Mouse (Mus musculus) embryo, embryonic 9.5 days (tissue): ENCODE measurements around the gene Preb.

ENCODE experiments used
- DNase-seq: peaks from one replicate; pipeline ENCODE4 v3.0.0-alpha.2; 2017; ENCODE audit errors: extremely low spot score

Preb gene

DNA sequence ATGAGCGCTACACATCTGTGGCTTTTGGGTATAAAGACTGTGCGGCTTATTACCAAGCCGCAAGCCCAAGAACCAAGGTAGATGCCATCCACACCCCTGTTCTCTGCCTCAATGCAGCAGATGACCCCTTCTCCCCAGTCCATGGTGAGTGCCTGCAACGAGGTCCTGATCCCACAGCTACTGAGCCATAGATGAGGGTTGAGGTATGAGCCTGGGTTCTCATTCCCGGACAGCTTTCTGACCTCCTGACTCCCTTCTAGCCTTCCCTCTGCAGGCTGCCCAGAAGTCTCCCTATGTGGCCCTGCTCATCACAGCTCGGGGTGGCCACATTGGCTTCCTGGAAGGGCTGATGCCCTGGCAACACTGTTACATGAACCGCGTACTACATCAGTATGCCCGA, 5.6 kb downstream of the Preb start:
- no peak for DNase-seq

DNA sequence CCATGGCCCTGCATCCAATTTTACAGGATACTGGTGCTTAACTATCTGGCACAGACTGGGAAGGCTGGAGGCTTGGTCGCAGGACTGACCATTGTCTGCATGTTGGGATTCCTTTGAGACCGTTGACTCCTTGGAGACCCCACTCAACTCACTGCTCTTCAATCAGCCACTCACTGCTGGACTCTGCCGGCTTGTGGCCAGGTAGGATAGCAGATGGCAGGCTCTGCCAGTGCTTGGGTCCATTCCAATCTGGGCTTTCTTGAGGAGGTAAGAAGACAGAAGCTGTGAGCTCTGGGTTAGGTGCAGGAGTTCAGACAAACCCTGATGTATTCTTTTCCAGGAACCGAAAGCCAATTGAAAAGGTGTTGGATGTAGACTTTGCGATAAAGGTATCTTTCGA, 6.1 kb downstream of the Preb start:
- no peak for DNase-seq

GRCm38 (mm10) chr5:30952551-30952950, 7.6 kb downstream of the Preb start:
- DNase-seq, result no peak

DNA sequence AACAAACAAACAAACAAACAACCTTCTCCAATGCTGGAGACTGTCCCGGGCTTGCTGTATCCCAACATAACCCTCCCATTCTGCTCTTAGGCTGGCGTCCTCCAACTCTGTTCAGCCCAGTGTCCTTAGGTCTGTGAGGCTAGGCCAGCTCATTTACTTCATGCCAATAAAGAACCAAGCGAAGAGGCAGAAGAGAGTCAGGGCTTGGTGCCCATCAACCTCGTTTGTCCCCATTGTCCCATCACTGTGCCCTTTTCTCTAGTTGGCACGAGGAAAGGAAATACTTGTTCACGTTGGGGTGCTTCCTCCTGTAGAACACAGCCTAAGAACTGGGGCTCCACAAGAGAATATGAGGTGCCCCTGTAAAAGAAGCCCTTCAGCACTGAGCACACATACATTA, 8.5 kb downstream of the Preb start:
- no peak for DNase-seq

DNA sequence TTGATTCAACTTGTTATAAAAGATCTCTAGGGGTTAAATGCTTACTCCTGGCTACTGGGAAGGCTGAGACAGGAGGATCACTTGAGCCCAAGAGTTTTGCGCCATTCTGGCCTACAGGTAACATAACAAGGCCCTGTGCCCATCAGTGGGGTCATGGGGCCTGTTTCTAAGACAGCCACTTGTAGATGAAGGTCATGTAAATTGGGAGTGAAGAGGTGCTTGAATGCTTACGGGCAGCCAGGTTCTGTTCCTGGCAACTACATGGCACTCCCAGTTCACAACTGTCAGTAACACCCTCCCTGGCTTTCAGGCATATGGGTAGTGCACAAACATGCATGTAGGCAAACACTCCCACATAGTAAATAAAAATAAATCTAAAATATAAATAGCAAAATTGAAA, 9.2 kb downstream of the Preb start:
- no peak for DNase-seq

GRCm38 (mm10) chr5:30950451-30950850, 9.7 kb downstream of the Preb start:
- DNase-seq, result no peak

DNA sequence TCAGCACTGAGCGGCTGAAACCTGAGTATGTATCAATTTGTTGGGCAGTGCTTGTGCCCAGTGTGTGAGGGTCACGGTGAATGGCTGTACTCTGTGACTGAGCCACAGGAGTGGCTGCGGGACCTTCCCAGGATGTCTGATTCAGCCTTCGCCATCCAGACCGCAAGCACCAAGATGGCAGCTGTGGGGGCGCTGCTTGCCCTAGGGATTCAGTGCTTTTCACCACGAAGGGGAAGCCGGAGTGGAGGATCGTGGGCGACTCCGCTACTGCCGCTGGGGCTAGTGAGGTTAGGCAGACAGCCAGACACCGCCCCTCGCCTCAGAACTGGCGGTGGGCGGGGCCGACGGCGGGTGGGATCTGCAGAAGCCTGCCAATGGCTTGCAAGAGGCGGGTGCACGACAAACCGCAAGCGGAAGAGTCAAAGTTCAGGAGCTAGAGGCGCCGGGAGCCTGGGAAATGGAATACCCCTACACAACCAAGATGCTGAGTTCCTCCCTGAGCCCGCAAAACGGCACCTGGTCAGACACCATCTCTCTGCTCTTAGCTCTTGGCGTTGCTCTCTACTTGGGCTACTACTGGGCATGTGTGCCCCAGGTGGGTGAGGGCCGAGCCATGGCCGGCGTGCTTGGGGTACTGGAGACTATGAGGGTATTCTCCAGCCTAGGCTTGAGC, 10.4 kb downstream of the Preb start:
- peak; percentile 92 for DNase-seq

DNA sequence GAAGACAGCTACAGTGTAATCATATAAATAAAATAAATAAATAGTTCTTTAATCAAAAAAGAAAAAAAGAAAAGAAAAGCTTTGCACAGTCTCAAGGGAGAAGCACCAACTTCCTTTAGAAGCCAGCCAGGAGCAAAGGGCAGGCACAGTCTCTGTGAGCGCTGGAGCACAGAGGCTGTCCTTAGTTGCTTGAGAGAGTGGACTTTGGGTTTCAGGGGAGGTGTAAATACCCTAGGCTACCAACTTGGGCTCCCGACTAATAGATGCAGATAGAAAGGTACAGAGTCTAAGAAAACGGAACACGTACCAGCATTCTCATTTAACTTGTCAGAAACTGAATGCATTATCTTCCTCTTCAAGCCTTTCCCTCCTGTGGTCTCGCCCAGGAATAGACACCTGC, 11.5 kb downstream of the Preb start:
- no peak for DNase-seq

GRCm38 (mm10) chr5:30944956-30945781, 15.0 kb downstream of the Preb start, which contains the start of gene Cgref1:
Gene Cgref1, minus strand, starts transcription at chr5:30945591.
- DNase-seq, result peak; percentile 64

DNA sequence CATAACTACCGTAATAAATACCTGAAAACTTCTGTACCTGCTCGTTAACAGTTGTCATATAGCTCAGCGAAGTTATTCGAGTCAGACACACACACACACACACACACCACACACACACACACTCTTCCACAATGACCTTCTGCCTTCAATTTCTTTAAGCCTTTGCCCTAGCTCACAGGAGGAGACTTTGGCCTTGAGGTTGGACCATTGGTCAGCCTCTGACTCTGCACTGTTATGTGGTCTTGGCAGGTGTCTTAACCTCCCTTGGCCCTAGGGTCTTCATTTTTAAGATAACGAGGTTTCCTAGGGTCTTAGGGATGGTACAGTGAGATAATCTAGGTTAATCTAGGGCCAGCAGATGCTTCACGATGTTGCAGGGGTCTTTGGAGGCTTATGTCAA, 15.8 kb downstream of the Preb start:
- DNase-seq, result no peak

DNA sequence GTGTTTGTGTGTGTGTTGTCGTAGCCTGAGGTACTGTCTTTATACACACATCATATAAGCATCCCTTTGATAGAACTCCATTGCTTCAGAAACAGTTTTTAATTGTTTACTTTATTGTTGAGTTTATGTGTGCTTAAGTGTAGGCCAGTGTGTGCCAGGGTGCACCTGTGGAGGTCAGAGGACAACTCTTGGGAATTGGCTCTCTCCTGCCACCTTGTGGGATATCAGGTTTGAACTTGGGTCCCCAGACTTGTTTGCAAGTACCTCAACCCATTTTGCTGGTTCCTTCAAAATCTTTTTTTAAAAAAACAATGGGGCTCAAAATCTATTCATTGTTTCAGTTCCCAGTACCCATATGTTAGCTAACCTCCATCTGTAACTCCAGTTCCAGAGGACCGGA, 17.2 kb downstream of the Preb start:
- no peak for DNase-seq

GRCm38 (mm10) chr5:30934725-30935461, 25.3 kb downstream of the Preb start:
- no peak for DNase-seq

DNA sequence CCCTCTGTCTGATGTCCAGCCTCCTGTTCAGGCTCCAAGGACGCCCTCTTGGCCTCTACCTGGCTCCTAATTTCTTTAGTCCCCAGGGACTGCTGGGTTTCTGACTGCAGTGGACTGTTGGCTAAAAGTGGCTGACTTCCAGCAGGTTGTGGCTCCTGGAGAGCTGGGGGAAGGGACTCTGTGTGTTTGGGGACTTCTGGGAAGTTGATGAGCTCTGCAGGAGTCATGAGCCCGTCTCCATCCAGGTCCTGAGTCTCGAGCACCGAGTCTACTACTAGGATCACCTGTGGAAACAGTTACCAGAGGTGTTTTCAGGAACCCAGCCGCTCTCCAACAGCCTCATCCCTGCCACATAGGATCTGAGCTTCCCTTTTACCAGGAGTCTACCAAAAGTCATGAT, 26.5 kb downstream of the Preb start:
- DNase-seq, result no peak

DNA sequence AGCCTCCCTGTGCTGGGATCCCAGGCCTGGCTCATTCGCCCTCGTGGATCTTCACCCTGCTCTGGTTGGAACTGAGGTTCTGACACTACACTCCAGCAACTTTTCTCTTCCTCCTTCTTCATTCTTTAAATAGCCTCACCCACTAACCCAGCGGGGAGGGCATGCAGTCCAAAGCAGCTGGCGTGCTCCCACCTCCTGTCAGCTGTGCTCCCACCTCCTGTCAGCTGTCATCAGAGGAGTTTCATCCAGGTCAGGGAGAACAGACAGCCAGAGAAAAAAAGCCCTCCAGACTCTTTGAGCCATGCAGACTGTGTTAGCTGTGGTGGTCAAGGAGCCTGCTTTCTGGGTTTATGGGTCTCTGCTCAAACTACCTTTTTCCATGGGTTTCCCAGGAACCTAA, 28.8 kb downstream of the Preb start:
- DNase-seq, result no peak

DNA sequence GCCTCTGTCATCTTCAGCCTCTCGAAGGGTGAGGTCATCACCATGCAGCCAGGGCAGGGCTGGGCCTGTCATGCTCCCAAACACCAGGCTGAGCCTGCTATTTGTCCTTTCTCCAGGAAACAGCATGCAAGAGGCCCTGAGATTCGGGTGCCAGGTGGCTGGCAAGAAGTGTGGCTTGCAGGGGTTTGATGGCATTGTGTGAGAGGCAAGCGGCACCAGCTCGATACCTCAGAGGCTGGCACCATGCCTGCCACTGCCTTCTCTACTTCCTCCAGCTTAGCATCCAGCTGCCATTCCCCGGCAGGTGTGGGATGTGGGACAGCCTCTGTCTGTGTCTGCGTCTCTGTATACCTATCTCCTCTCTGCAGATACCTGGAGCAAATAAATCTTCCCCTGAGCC, 29.3 kb downstream of the Preb start:
- DNase-seq, result no peak

GRCm38 (mm10) chr5:30930121-30930520, 30.0 kb downstream of the Preb start:
- DNase-seq, result peak; percentile 44

DNA sequence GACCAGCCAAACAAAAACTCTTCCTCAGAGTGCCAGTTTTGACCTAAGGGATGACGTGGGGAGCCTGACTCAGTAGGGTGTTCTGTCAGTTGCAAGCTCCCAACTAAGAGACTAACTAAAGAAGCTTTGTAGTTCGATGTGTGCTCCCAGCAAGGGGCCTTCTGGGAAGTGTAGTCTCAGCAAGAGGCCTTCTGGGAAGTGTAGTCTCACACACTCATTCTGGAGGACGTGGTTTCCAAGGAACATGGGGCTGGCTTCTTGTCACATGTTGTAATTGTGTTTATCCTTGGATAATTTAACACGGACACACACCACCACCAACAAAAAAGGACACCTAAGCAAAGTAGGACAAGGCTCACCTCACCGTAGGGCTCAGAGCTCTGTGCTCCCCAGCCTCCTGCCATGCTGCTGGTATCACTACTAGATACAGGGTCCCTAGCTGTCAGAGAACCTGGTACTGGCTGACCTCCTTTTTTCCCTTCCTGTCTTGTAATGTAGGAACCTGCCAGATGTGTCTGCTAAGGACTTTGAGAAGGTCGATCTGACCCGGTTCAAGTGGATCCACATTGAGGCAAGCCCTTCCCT, 32.1 kb downstream of the Preb start:
- DNase-seq, result peak; percentile 28

- no peak for DNase-seq
Measured at GRCm38 (mm10) chr5:30926073-30926472, 34.1 kb downstream of the Preb start.

GRCm38 (mm10) chr5:30925217-30925616, 34.9 kb downstream of the Preb start:
- DNase-seq, result no peak

GRCm38 (mm10) chr5:30924614-30925013, 35.5 kb downstream of the Preb start:
- no peak for DNase-seq

DNA sequence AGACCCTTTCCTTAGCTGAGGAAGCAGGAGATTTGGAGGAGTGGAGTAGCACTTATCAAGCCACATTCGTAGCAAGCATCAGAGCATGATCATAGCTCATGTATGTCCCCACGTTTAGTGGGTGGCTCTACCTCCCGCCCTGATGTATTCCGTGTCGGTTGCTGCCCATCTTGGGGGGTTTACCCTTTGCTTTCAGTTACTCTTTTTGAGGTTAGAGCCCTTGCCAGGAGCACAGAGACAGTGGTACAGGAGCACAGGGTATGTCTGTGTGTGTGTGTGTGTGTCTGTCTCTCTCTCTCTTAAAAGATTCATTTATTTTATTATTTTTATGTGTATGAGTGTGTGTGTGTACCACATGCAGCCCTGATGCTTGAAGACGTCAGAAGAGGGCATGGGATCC, 37.0 kb downstream of the Preb start:
- DNase-seq, result no peak

- DNase-seq, result no peak
Measured at GRCm38 (mm10) chr5:30922581-30923041, 37.5 kb downstream of the Preb start.
